Mouse (Mus musculus) spleen, adult 2 months (tissue): ENCODE data around the gene Thsd4.

Experiments used
- CTCF ChIP-seq: fragments of 200-500 bp; IDR thresholded peaks from 2 replicates; pipeline ENCODE4 v1.5.1; 2011; ENCODE audit warnings: mild to moderate bottlenecking, inconsistent platforms; ENCODE audit not compliant: insufficient read depth, insufficient read length, insufficient replicate concordance; ENCODE audit errors: extremely low read depth
- POLR2A ChIP-seq: fragments of 200-500 bp; IDR thresholded peaks from 2 replicates; pipeline ENCODE4 v1.6.1; 2011; ENCODE audit warnings: low read depth, low read length, inconsistent platforms

DNA sequence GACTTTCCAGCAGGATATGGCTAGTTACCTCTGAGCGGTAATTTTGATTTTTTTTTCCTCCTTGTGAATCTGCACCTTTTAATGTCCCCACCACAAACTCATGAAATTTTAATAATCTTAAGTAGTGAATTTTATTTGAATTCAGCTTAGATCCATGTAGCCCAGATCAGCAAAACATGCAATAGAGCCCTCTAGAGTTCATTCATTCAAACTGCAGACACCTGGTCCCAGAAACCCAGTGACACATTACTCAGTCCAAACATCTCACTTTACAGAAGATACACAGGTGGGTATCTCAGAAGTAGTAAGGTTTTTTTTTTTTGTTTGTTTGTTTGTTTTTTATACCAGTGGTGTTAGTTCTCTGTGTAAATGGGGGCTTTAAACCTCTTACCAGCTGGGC, 368.9 kb downstream of the Thsd4 start:
- TF ChIP-seq POLR2A (no peak), CTCF (no peak)
